Mouse (Mus musculus): ENCODE results near the gene Lrrc17. TPM values are rescaled to one million over a fixed set of nuclear protein-coding genes. Genes with fewer than 3 reads are reported as not detected.
"Not testable (repeated sequence)": the region's sequence is repeated elsewhere in the genome, so short reads cannot be mapped to it uniquely, and the experiment has no call there.

The Lrrc17 gene
- polyA plus RNA-seq, 1 experiment from 2014 or later = 26.9 TPM

- Histone ChIP-seq H3K9me3 (replicated peaks; ENCODE audit: control insufficient read depth, low read length) (no peaks in the 10 kb centered on the region), H3K9ac (ENCODE audit: low read length) (no peak overlapping the region), H3K4me1 (ENCODE audit: control insufficient read depth, insufficient read depth, low read length) (peaks cover 12% of the 10 kb centered on the region), H3K4me3 (ENCODE audit: low read length) (no peak overlapping the region), H3K27ac (ENCODE audit: low read length) (no peak overlapping the region), H3K27me3 (ENCODE audit: control insufficient read depth, insufficient read depth, low read length) (no peaks in the 10 kb centered on the region), H3K36me3 (ENCODE audit: control insufficient read depth, insufficient read depth) (no peaks in the 10 kb centered on the region), H3K4me2 (ENCODE audit: low read depth, low read length) (no peak overlapping the region)
- ATAC-seq (replicated peaks; ENCODE audit: extremely low read depth, insufficient read depth, low FRiP score) = no peak
- 78% methylated on average over 3 of the region's 3 CpGs for WGBS
These were observed 34.8 kb downstream of the Lrrc17 start for GRCm38 (mm10) chr5:21578136-21578535.

- H3K27me3 ChIP-seq (ENCODE audit: control insufficient read depth, insufficient read depth, low read length) = no peaks in the 10 kb centered on the region
- no peaks in the 10 kb centered on the region for H3K36me3 ChIP-seq (ENCODE audit: control insufficient read depth, insufficient read depth)
- no peak overlapping the region for H3K4me2 ChIP-seq (ENCODE audit: low read depth, low read length)
- WGBS = 51% methylated on average over 6 of the region's 6 CpGs
- H3K4me1 ChIP-seq (ENCODE audit: control insufficient read depth, insufficient read depth, low read length) = peaks cover 8% of the 10 kb centered on the region; the same call in 1 of the 2 replicates
- no peaks in the 10 kb centered on the region for H3K9me3 ChIP-seq (replicated peaks; ENCODE audit: control insufficient read depth, low read length)
- no peak for ATAC-seq (replicated peaks; ENCODE audit: extremely low read depth, insufficient read depth, low FRiP score)
- no peak overlapping the region for H3K27ac ChIP-seq (ENCODE audit: low read length)
- no peak overlapping the region for H3K9ac ChIP-seq (ENCODE audit: low read length)
- H3K4me3 ChIP-seq (ENCODE audit: low read length) = no peak overlapping the region
These were observed 43.4 kb downstream of the Lrrc17 start for GRCm38 (mm10) chr5:21586763-21587162.

DNA sequence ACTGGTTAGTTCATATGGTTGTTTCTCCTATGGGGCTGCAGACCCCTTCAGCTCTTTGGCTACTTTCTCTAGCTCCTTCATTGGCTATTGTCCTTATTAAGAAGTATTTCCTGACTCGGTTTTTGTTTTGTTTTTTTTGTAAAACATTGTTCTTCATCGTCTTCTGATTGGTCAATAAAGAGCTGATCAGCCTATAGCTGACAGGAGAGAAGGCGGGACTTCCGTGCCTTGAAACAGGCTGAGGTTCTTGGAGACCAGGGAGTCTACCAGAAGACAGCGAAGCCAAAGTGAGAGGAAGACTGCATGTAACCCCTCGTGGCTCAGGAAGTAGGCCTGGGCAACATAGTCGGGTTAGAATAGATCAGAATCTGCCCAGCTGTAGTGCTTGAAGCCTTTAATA is 44.3 kb downstream of the Lrrc17 start:
- H3K27ac ChIP-seq (ENCODE audit: low read length) = no peak overlapping the region
- H3K4me2 ChIP-seq (ENCODE audit: low read depth, low read length) = no peak overlapping the region
- 67% methylated on average over 7 of the region's 7 CpGs for WGBS
- no peak for ATAC-seq (replicated peaks; ENCODE audit: extremely low read depth, insufficient read depth, low FRiP score)
- no peak overlapping the region for H3K9ac ChIP-seq (ENCODE audit: low read length)
- H3K36me3 ChIP-seq (ENCODE audit: control insufficient read depth, insufficient read depth) = no peaks in the 10 kb centered on the region
- H3K4me3 ChIP-seq (ENCODE audit: low read length) = no peak overlapping the region
- no peaks in the 10 kb centered on the region for H3K27me3 ChIP-seq (ENCODE audit: control insufficient read depth, insufficient read depth, low read length)
- no peaks in the 10 kb centered on the region for H3K9me3 ChIP-seq (replicated peaks; ENCODE audit: control insufficient read depth, low read length)
- 0 out of 2 replicates have a peak, but pooled peaks cover 4% of the 10 kb centered on the region for H3K4me1 ChIP-seq (ENCODE audit: control insufficient read depth, insufficient read depth, low read length)

DNA sequence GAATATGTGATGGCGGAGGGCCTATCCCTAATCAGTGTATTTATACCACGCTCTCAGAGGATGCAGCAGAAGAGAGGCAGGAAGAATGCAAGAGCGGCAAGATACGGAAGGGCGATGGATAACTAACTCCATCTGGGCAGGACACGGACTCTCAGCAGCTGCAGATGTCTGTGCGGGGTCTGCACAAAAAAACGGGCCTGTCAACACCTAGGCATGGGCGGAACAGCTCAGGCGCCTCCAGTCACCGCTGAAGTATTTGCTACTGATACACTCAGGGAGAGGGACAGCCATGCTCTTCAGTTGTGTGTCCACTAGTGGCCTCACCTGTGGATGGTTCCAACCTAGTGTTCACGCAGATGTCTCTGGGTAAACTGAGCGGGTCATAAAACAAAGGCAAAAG is 44.9 kb downstream of the Lrrc17 start:
- 38% methylated on average over 13 of the region's 13 CpGs for WGBS
- no peak overlapping the region for H3K4me3 ChIP-seq (ENCODE audit: low read length)
- H3K27ac ChIP-seq (ENCODE audit: low read length) = no peak overlapping the region
- H3K36me3 ChIP-seq (ENCODE audit: control insufficient read depth, insufficient read depth) = no peaks in the 10 kb centered on the region
- no peaks in the 10 kb centered on the region for H3K27me3 ChIP-seq (ENCODE audit: control insufficient read depth, insufficient read depth, low read length)
- H3K9ac ChIP-seq (ENCODE audit: low read length) = no peak overlapping the region
- H3K4me1 ChIP-seq (ENCODE audit: control insufficient read depth, insufficient read depth, low read length) = 0 out of 2 replicates have a peak, but pooled peaks cover 4% of the 10 kb centered on the region
- no peak; the same call in 1 of the 2 replicates for ATAC-seq (replicated peaks; ENCODE audit: extremely low read depth, insufficient read depth, low FRiP score)
- H3K9me3 ChIP-seq (replicated peaks; ENCODE audit: control insufficient read depth, low read length) = no peaks in the 10 kb centered on the region
- H3K4me2 ChIP-seq (ENCODE audit: low read depth, low read length) = peak overlapping the region; percentile 26

- H3K36me3 ChIP-seq (ENCODE audit: control insufficient read depth, insufficient read depth) = no peaks in the 10 kb centered on the region
- no peak overlapping the region for H3K4me2 ChIP-seq (ENCODE audit: low read depth, low read length)
- ATAC-seq (replicated peaks; ENCODE audit: extremely low read depth, insufficient read depth, low FRiP score) = no peak
- 72% methylated on average over 2 of the region's 2 CpGs for whole genome bisulfite sequencing
- H3K4me3 ChIP-seq (ENCODE audit: low read length) = no peak overlapping the region
- H3K9me3 ChIP-seq (replicated peaks; ENCODE audit: control insufficient read depth, low read length) = no peaks in the 10 kb centered on the region
- 0 out of 2 replicates have a peak, but pooled peaks cover 4% of the 10 kb centered on the region for H3K4me1 ChIP-seq (ENCODE audit: control insufficient read depth, insufficient read depth, low read length)
- H3K27ac ChIP-seq (ENCODE audit: low read length) = no peak overlapping the region
- H3K9ac ChIP-seq (ENCODE audit: low read length) = no peak overlapping the region
- H3K27me3 ChIP-seq (ENCODE audit: control insufficient read depth, insufficient read depth, low read length) = no peaks in the 10 kb centered on the region
These were observed 48.7 kb downstream of the Lrrc17 start for GRCm38 (mm10) chr5:21592106-21592505.

DNA sequence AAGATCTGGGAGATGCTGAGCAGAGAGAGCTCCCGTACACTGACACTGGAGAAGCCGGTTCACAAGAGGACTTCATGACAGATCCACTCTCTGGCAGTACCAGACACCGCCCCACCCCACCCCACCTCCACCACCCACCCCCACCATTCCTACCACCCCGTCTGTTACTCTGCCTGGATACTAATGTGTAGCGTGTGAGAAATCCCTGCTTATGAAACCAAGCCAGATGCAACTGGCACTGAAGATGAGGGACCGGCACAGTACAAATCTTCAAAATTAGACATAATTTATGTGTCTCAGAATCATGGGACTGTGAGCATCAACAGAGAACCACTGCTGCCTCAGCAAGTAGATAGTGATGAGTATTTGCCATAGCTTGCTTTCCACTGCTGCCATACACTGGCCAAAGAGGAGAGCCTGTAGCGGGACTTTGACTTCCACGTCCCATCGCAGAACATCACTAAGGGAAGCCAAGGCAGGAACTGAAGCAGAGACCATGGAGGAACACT is 49.9 kb downstream of the Lrrc17 start:
- WGBS = 75% methylated on average over 9 of the region's 9 CpGs
- H3K36me3 ChIP-seq (ENCODE audit: control insufficient read depth, insufficient read depth) = no peaks in the 10 kb centered on the region
- no peak overlapping the region for H3K4me2 ChIP-seq (ENCODE audit: low read depth, low read length)
- no peaks in the 10 kb centered on the region for H3K4me1 ChIP-seq (ENCODE audit: control insufficient read depth, insufficient read depth, low read length)
- H3K9ac ChIP-seq (ENCODE audit: low read length) = no peak overlapping the region
- no peak overlapping the region for H3K27ac ChIP-seq (ENCODE audit: low read length)
- no peaks in the 10 kb centered on the region for H3K27me3 ChIP-seq (ENCODE audit: control insufficient read depth, insufficient read depth, low read length)
- ATAC-seq (replicated peaks; ENCODE audit: extremely low read depth, insufficient read depth, low FRiP score) = no peak
- H3K9me3 ChIP-seq (replicated peaks; ENCODE audit: control insufficient read depth, low read length) = no peaks in the 10 kb centered on the region
- H3K4me3 ChIP-seq (ENCODE audit: low read length) = no peak overlapping the region

- H3K9ac ChIP-seq (ENCODE audit: low read length) = not testable (repeated sequence)
- 56% methylated on average over 2 of the region's 2 CpGs for whole genome bisulfite sequencing
These were observed 56.2 kb downstream of the Lrrc17 start for GRCm38 (mm10) chr5:21599536-21599935.

GRCm38 (mm10) chr5:21599961-21600360 is 56.6 kb downstream of the Lrrc17 start:
- 87% methylated on average over 4 of the region's 4 CpGs for WGBS
- H3K27ac ChIP-seq (ENCODE audit: low read length) = no peak overlapping the region

More at GRCm38 (mm10) chr5:21599536-21599935, 56.2 kb downstream of the Lrrc17 start:
- H3K36me3 ChIP-seq (ENCODE audit: control insufficient read depth, insufficient read depth); H3K4me1 ChIP-seq (ENCODE audit: control insufficient read depth, insufficient read depth, low read length); H3K9me3 ChIP-seq (replicated peaks; ENCODE audit: control insufficient read depth, low read length); H3K4me3 ChIP-seq (ENCODE audit: low read length); H3K27me3 ChIP-seq (ENCODE audit: control insufficient read depth, insufficient read depth, low read length); H3K27ac ChIP-seq (ENCODE audit: low read length); H3K4me2 ChIP-seq (ENCODE audit: low read depth, low read length); ATAC-seq (replicated peaks; ENCODE audit: extremely low read depth, insufficient read depth, low FRiP score): not testable (repeated sequence)

DNA sequence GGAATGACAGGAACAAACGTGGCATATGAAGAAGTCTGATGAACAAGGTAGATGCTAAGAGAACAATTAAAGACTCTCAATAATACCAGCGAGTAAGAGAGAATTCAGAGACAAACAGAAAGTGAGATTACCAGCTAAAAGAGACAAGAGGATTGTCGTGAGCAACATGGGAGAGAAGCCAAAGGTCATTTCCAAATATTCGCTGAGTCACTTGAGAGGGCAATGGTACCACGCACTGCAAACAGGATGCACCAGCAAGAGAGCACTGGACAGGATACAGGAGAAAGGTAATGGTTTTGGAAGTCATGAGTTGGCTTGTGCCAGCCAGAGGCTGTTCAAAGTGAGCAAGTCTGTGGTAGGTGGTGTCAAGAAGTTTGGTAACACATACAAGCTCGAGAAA is 62.6 kb downstream of the Lrrc17 start:
- 59% methylated on average over 6 of the region's 6 CpGs for WGBS
- Histone ChIP-seq H3K9me3 (replicated peaks; ENCODE audit: control insufficient read depth, low read length) (no peaks in the 10 kb centered on the region), H3K27me3 (ENCODE audit: control insufficient read depth, insufficient read depth, low read length) (no peaks in the 10 kb centered on the region)

More at GRCm38 (mm10) chr5:21599961-21600360, 56.6 kb downstream of the Lrrc17 start:
- no peak overlapping the region for H3K4me2 ChIP-seq (ENCODE audit: low read depth, low read length)
- H3K4me1 ChIP-seq (ENCODE audit: control insufficient read depth, insufficient read depth, low read length) = no peaks in the 10 kb centered on the region
- H3K36me3 ChIP-seq (ENCODE audit: control insufficient read depth, insufficient read depth) = no peaks in the 10 kb centered on the region
- no peak overlapping the region for H3K9ac ChIP-seq (ENCODE audit: low read length)
- no peak for ATAC-seq (replicated peaks; ENCODE audit: extremely low read depth, insufficient read depth, low FRiP score)
- no peak overlapping the region for H3K4me3 ChIP-seq (ENCODE audit: low read length)
- no peaks in the 10 kb centered on the region for H3K9me3 ChIP-seq (replicated peaks; ENCODE audit: control insufficient read depth, low read length)
- H3K27me3 ChIP-seq (ENCODE audit: control insufficient read depth, insufficient read depth, low read length) = no peaks in the 10 kb centered on the region

More for the DNA sequence above, 62.6 kb downstream of the Lrrc17 start:
- Histone ChIP-seq H3K4me3 (ENCODE audit: low read length) (no peak overlapping the region), H3K4me2 (ENCODE audit: low read depth, low read length) (no peak overlapping the region), H3K9ac (ENCODE audit: low read length) (no peak overlapping the region), H3K27ac (ENCODE audit: low read length) (no peak overlapping the region), H3K36me3 (ENCODE audit: control insufficient read depth, insufficient read depth) (no peaks in the 10 kb centered on the region), H3K4me1 (ENCODE audit: control insufficient read depth, insufficient read depth, low read length) (no peaks in the 10 kb centered on the region)
- no peak for ATAC-seq (replicated peaks; ENCODE audit: extremely low read depth, insufficient read depth, low FRiP score)

Measured in heart, embryonic 16.5 days (tissue).